Mouse (Mus musculus) adrenal gland, adult 2 months (tissue): ENCODE measurements around the gene Camk1. TPM values are rescaled to one million over a fixed set of nuclear protein-coding genes. Genes with fewer than 3 reads are reported as not detected.

ENCODE experiments used
- DNase-seq: peaks from one replicate; pipeline ENCODE4 v3.0.0; 2021
- polyA plus RNA-seq: library from polyadenylated mRNA; depleted of rRNA; stranded (reverse); fragments of >200 nt; gene quantifications from 2 replicates; pipeline ENCODE4 v1.2.3, GENCODE M21; 2012; rRNA removed
- total RNA-seq, 2 experiments: library from RNA; stranded (reverse); gene quantifications; 2 replicates each; pipeline ENCODE4 v1.2.3; 2021

Gene Camk1
- total and polyA plus RNA-seq, 3 experiments, result 49.0 to 69.9 (median 58.3) TPM

- peak; percentile 100 for DNase-seq
These were observed 37.3 kb downstream of the Camk1 start for GRCm38 (mm10) chr6:113306322-113306985.

- no peak for DNase-seq
These were observed 41.5 kb downstream of the Camk1 start for GRCm38 (mm10) chr6:113302258-113302657.

GRCm38 (mm10) chr6:113301350-113301749 is 42.4 kb downstream of the Camk1 start:
- no peak for DNase-seq

GRCm38 (mm10) chr6:113296639-113297038 is 47.1 kb downstream of the Camk1 start:
- DNase-seq, result no peak

- no peak for DNase-seq
These were observed 47.7 kb downstream of the Camk1 start for GRCm38 (mm10) chr6:113296046-113296445.

GRCm38 (mm10) chr6:113292938-113293337 is 50.8 kb downstream of the Camk1 start:
- DNase-seq, result peak; percentile 43

GRCm38 (mm10) chr6:113290346-113290745 is 53.4 kb downstream of the Camk1 start:
- DNase-seq, result no peak

- no peak for DNase-seq
These were observed 54.4 kb downstream of the Camk1 start for GRCm38 (mm10) chr6:113289346-113289745.

- DNase-seq, result no peak
These were observed 56.5 kb downstream of the Camk1 start for GRCm38 (mm10) chr6:113287236-113287635.

GRCm38 (mm10) chr6:113286316-113286715 is 57.5 kb downstream of the Camk1 start:
- no peak for DNase-seq

- DNase-seq, result no peak
These were observed 58.9 kb downstream of the Camk1 start for GRCm38 (mm10) chr6:113284931-113285330.

Other genes starting within 250 kb of the Camk1 start
- gene Lhfpl4, start 148.6 kb downstream of the Camk1 start, total RNA-seq, result 1 to 10 TPM; 2.3 to 5.4 TPM
- gene Lhfpl4, start 148.6 kb downstream of the Camk1 start, polyA plus RNA-seq, result 3.8 and 5.5 TPM in 2 replicates
- gene Mtmr14, start 106.1 kb downstream of the Camk1 start, total RNA-seq, result 10 to 100 TPM; 14.8 to 23.8 TPM
- gene Mtmr14, start 106.1 kb downstream of the Camk1 start, polyA plus RNA-seq, result 46.7 and 47.1 TPM in 2 replicates
- 1 to 10 TPM; 2.8 to 3.4 TPM for gene Cpne9, start 61.7 kb downstream of the Camk1 start, total RNA-seq
- 2.2 and 7.4 TPM in 2 replicates for gene Cpne9, start 61.7 kb downstream of the Camk1 start, polyA plus RNA-seq
- gene Brpf1, start 36.8 kb downstream of the Camk1 start, total RNA-seq, result 10 to 100 TPM; 23.8 to 24.2 TPM
- gene Brpf1, start 36.8 kb downstream of the Camk1 start, polyA plus RNA-seq, result 14.3 and 15.1 TPM in 2 replicates
- 10 to 100 TPM; 10.5 to 16.4 TPM for gene Ogg1, start 17.0 kb downstream of the Camk1 start, total RNA-seq
- 22.0 and 22.3 TPM in 2 replicates for gene Ogg1, start 17.0 kb downstream of the Camk1 start, polyA plus RNA-seq
- gene Tada3, start 33.9 kb upstream of the Camk1 start, total RNA-seq, result 10 to 100 TPM; 35.1 to 47.0 TPM
- 32.4 and 34.5 TPM in 2 replicates for gene Tada3, start 33.9 kb upstream of the Camk1 start, polyA plus RNA-seq
- gene Arpc4, start 34.1 kb upstream of the Camk1 start, total RNA-seq, result 100 to 1,000 TPM; 175 to 211 TPM
- gene Arpc4, start 34.1 kb upstream of the Camk1 start, polyA plus RNA-seq, result 61.0 and 62.3 TPM in 2 replicates
- gene Ttll3, start 45.3 kb upstream of the Camk1 start, total RNA-seq, result 1 to 10 TPM; 2.1 to 3.5 TPM
- gene Ttll3, start 45.3 kb upstream of the Camk1 start, polyA plus RNA-seq, result 5.8 and 7.0 TPM in 2 replicates
- gene Rpusd3, start 75.4 kb upstream of the Camk1 start, total RNA-seq, result 1 to 10 TPM; 9.1 to 9.2 TPM
- 65.5 and 102 TPM in 2 replicates for gene Rpusd3, start 75.4 kb upstream of the Camk1 start, polyA plus RNA-seq
- 100 to 1,000 TPM; 354 to 980 TPM for gene Cidec, start 91.8 kb upstream of the Camk1 start, total RNA-seq
- 514 and 896 TPM in 2 replicates for gene Cidec, start 91.8 kb upstream of the Camk1 start, polyA plus RNA-seq
- 10 to 100 TPM; 50.5 TPM for gene Jagn1, start 98.6 kb upstream of the Camk1 start, total RNA-seq
- 49.5 and 64.3 TPM in 2 replicates for gene Jagn1, start 98.6 kb upstream of the Camk1 start, polyA plus RNA-seq
- 1 to 10 TPM; 1.1 to 1.9 TPM for gene Il17re, start 114.5 kb upstream of the Camk1 start, total RNA-seq
- 4.0 TPM in 2 replicates for gene Il17re, start 114.5 kb upstream of the Camk1 start, polyA plus RNA-seq
- gene Il17rc, start 127.4 kb upstream of the Camk1 start, total RNA-seq, result 10 to 100 TPM; 17.0 to 22.0 TPM
- gene Il17rc, start 127.4 kb upstream of the Camk1 start, polyA plus RNA-seq, result 90.8 and 103 TPM in 2 replicates
- gene Creld1, start 139.3 kb upstream of the Camk1 start, total RNA-seq, result 10 to 100 TPM; 44.7 to 58.5 TPM
- 30.0 and 31.1 TPM in 2 replicates for gene Creld1, start 139.3 kb upstream of the Camk1 start, polyA plus RNA-seq
- under 1 TPM; 0.09 to 0.21 TPM for gene Prrt3, start 157.9 kb upstream of the Camk1 start, total RNA-seq
- gene Prrt3, start 157.9 kb upstream of the Camk1 start, polyA plus RNA-seq, result 0.32 and 0.33 TPM in 2 replicates
- gene Emc3, start 187.7 kb upstream of the Camk1 start, total RNA-seq, result 100 to 1,000 TPM in 1 of 2 experiments, 10 to 100 TPM in 1; 99.9 to 116 TPM
- 44.9 and 53.6 TPM in 2 replicates for gene Emc3, start 187.7 kb upstream of the Camk1 start, polyA plus RNA-seq
- under 1 TPM; 0.41 to 0.72 TPM for gene Fancd2, start 187.7 kb upstream of the Camk1 start, total RNA-seq
- 0.17 and 1.2 TPM in 2 replicates for gene Fancd2, start 187.7 kb upstream of the Camk1 start, polyA plus RNA-seq